ENCODE assay signal across 9 mouse cellular contexts in genomic region chr14:62342643-62343144, GRCm38 (mm10). TPM values are rescaled to one million over a fixed set of nuclear protein-coding genes. Genes with fewer than 3 reads are reported as not detected.
A peak's percentile ranks its signal among the peaks of the same experiment; 100 is the strongest.
DNase-seq lines count a peak whose midpoint lies in the region; ATAC-seq and TF ChIP-seq lines count a peak whose summit lies in the region.
"Had no signal": no experiment of that assay in that cellular context is flagged by ENCODE, and none has a peak within 500 bp of the region (broad histone marks: within the 10 kb centered on the region; RNA-seq: fewer than 3 reads in every experiment).

No protein-coding gene starts in this region.

- no peaks in the 10 kb centered on the region for H3K36me3 ChIP-seq in embryonic facial prominence, embryonic 15.5 days
- H3K36me3 ChIP-seq in limb, embryonic 10.5 days, result peaks cover 9% of the 10 kb centered on the region; the same call in 1 of the 2 replicates
- H3K36me3 ChIP-seq in thymus, adult 2 months (ENCODE audit: control insufficient read depth, insufficient read depth, low read length), result no peaks in the 10 kb centered on the region
- no peaks in the 10 kb centered on the region for H3K36me3 ChIP-seq in hindbrain, embryonic 11.5 days (ENCODE audit: control insufficient read depth, insufficient read depth, low read length)

- peak overlapping the region; percentile 83 for H3K27ac ChIP-seq in embryonic facial prominence, embryonic 15.5 days (replicated peaks)
- 0 out of 2 replicates have a peak overlapping the region, but pooled peaks have one; percentile 50 for H3K27ac ChIP-seq in limb, embryonic 10.5 days
- H3K27ac ChIP-seq in thymus, adult 2 months (ENCODE audit: control insufficient read depth, insufficient read depth, low read length), result peak overlapping the region; percentile 81
- H3K27ac ChIP-seq in hindbrain, embryonic 11.5 days (ENCODE audit: low read depth, low read length), result no peak overlapping the region
- H3K27ac ChIP-seq: limb, embryonic 12.5 days had no signal

- H3K4me2 ChIP-seq in embryonic facial prominence, embryonic 15.5 days (replicated peaks), result 0 out of 2 replicates have a peak overlapping the region, but pooled peaks have one; percentile 2
- no peak overlapping the region for H3K4me2 ChIP-seq in hindbrain, embryonic 11.5 days (replicated peaks; ENCODE audit: low read depth, low read length)
- H3K4me2 ChIP-seq: limb, embryonic 12.5 days had no signal

- peak; percentile 50 for DNase-seq in retina, postnatal 1 day
- DNase-seq in retina, embryonic 14.5 days (ENCODE audit: low spot score), result no peak
- no peak for DNase-seq in limb, embryonic 10.5 days (ENCODE audit: low spot score)
- DNase-seq in thymus, adult 2 months, result peak; percentile 71
- no peak for DNase-seq in hindbrain, embryonic 11.5 days (ENCODE audit: low spot score)
- DNase-seq in adrenal gland, adult 8-10 months, result no peak
- DNase-seq in adrenal gland, adult 2 months, result no peak

- TF ChIP-seq POLR2A in thymus, adult 2 months (IDR thresholded peaks at IDR 0.05; ENCODE audit: control insufficient read depth, extremely low read depth, insufficient read depth, low read length, poor library complexity), result no peak

- H3K4me1 ChIP-seq in embryonic facial prominence, embryonic 15.5 days, result peaks cover 24% of the 10 kb centered on the region
- no peaks in the 10 kb centered on the region for H3K4me1 ChIP-seq in limb, embryonic 10.5 days
- peaks cover 22% of the 10 kb centered on the region for H3K4me1 ChIP-seq in thymus, adult 2 months (replicated peaks; ENCODE audit: control insufficient read depth, insufficient read depth, low read length)
- no peaks in the 10 kb centered on the region for H3K4me1 ChIP-seq in hindbrain, embryonic 11.5 days (replicated peaks; ENCODE audit: control insufficient read depth, insufficient read depth, low read length)

- H3K4me3 ChIP-seq in embryonic facial prominence, embryonic 15.5 days (replicated peaks), result no peak overlapping the region
- H3K4me3 ChIP-seq in limb, embryonic 10.5 days, result no peak overlapping the region
- H3K4me3 ChIP-seq in thymus, adult 2 months (ENCODE audit: control insufficient read depth, insufficient read depth, low read length), result 0 out of 2 replicates have a peak overlapping the region, but pooled peaks have one; percentile 1
- no peak overlapping the region for H3K4me3 ChIP-seq in hindbrain, embryonic 11.5 days (ENCODE audit: low read depth, low read length)
- H3K4me3 ChIP-seq: limb, embryonic 12.5 days had no signal

- H3K9me3 ChIP-seq in embryonic facial prominence, embryonic 15.5 days (replicated peaks), result no peaks in the 10 kb centered on the region
- H3K9me3 ChIP-seq in limb, embryonic 10.5 days (replicated peaks), result no peaks in the 10 kb centered on the region
- no peaks in the 10 kb centered on the region for H3K9me3 ChIP-seq in hindbrain, embryonic 11.5 days (ENCODE audit: control insufficient read depth, low read length)
- H3K9me3 ChIP-seq: limb, embryonic 12.5 days had no signal

- no peak overlapping the region for H3K9ac ChIP-seq in embryonic facial prominence, embryonic 15.5 days
- H3K9ac ChIP-seq in hindbrain, embryonic 11.5 days (ENCODE audit: low read depth, low read length), result no peak overlapping the region
- H3K9ac ChIP-seq: limb, embryonic 12.5 days had no signal

- no peaks in the 10 kb centered on the region for H3K27me3 ChIP-seq in embryonic facial prominence, embryonic 15.5 days
- no peaks in the 10 kb centered on the region for H3K27me3 ChIP-seq in limb, embryonic 10.5 days (ENCODE audit: low read depth, poor library complexity, severe bottlenecking)
- H3K27me3 ChIP-seq in thymus, adult 2 months (ENCODE audit: control insufficient read depth, insufficient read depth, low read length), result no peaks in the 10 kb centered on the region
- H3K27me3 ChIP-seq in hindbrain, embryonic 11.5 days (ENCODE audit: control insufficient read depth, insufficient read depth, low read length), result no peaks in the 10 kb centered on the region
- H3K27me3 ChIP-seq: limb, embryonic 12.5 days had no signal

- 0 out of 2 replicates have a peak, but pooled peaks have one; percentile 77 for ATAC-seq in embryonic facial prominence, embryonic 15.5 days (ENCODE audit: insufficient number of reproducible peaks, low FRiP score, low TSS enrichment, low read depth)
- ATAC-seq in hindbrain, embryonic 11.5 days (ENCODE audit: low FRiP score), result no peak

- 39% methylated on average over 10 of the region's 10 CpGs for WGBS in embryonic facial prominence, embryonic 15.5 days
- WGBS in limb, embryonic 10.5 days, result 83% methylated on average over 10 of the region's 10 CpGs
- 14% methylated on average over 10 of the region's 10 CpGs for WGBS in thymus, adult 2 months
- WGBS in hindbrain, embryonic 11.5 days, result 76% methylated on average over 10 of the region's 10 CpGs

- TF ChIP-seq CTCF in thymus, adult 2 months (IDR thresholded peaks at IDR 0.05; ENCODE audit: borderline replicate concordance, control insufficient read depth, extremely low read depth, insufficient read depth, low read length, poor library complexity), result no peak

RNA-seq across cellular contexts. Expression of gene Dleu7, which starts 49.8 kb away (rescaled TPM):
- 1.8 and 2.2 TPM in 2 replicates for polyA plus RNA-seq in embryonic facial prominence, embryonic 15.5 days (2015; fragmentation: Nextera tagmentation; extraction: Ambion mirVana)
- polyA plus RNA-seq in limb, embryonic 10.5 days (2016; fragmentation: Nextera tagmentation; extraction: Ambion mirVana), result 0.23 and 0.53 TPM in 2 replicates
- 4.1 and 4.7 TPM in 2 replicates for polyA plus RNA-seq in thymus, adult 2 months (2012; rRNA removed)
- polyA plus RNA-seq in hindbrain, embryonic 11.5 days (2014; fragmentation: Nextera tagmentation; extraction: Ambion mirVana), result 1.4 and 1.6 TPM in 2 replicates
- total RNA-seq in adrenal gland, adult 8-10 months (2022), result under 1 TPM in 1 of 4 experiments, not detected in 3; 0.37 TPM
- total RNA-seq in adrenal gland, adult 2 months (2021), result under 1 TPM in 1 of 2 experiments, not detected in 1; 0.24 TPM
- polyA plus RNA-seq in adrenal gland, adult 2 months (2012; rRNA removed), result 0.20 TPM in 1 of 2 replicates, not detected in the other

RNA-seq across cellular contexts. Expression of gene Rnaseh2b, which starts 50.3 kb away (rescaled TPM):
- 48.0 and 48.9 TPM in 2 replicates for polyA plus RNA-seq in embryonic facial prominence, embryonic 15.5 days (2015; fragmentation: Nextera tagmentation; extraction: Ambion mirVana)
- 53.0 and 56.4 TPM in 2 replicates for polyA plus RNA-seq in limb, embryonic 10.5 days (2016; fragmentation: Nextera tagmentation; extraction: Ambion mirVana)
- 11.3 and 11.8 TPM in 2 replicates for polyA plus RNA-seq in thymus, adult 2 months (2012; rRNA removed)
- polyA plus RNA-seq in hindbrain, embryonic 11.5 days (2014; fragmentation: Nextera tagmentation; extraction: Ambion mirVana), result 62.1 and 62.9 TPM in 2 replicates
- 10 to 100 TPM; 16.6 to 17.8 (median 17.4) TPM for total RNA-seq in adrenal gland, adult 8-10 months (2022)
- total RNA-seq in adrenal gland, adult 2 months (2021), result 10 to 100 TPM; 15.0 to 17.3 TPM
- polyA plus RNA-seq in adrenal gland, adult 2 months (2012; rRNA removed), result 0.65 and 0.92 TPM in 2 replicates

Comparison
In these comparisons a context has a peak if more than half of its experiments do, and no peak if none do; other contexts are left out.
1. DNase-seq: peak in retina, postnatal 1 day (single experiment) and thymus, adult 2 months (single experiment); none in retina, embryonic 14.5 days (single experiment), limb, embryonic 10.5 days (single experiment), hindbrain, embryonic 11.5 days (single experiment), adrenal gland, adult 8-10 months (single experiment) and adrenal gland, adult 2 months (single experiment).